Comparison of ENCODE assay signal across 16 mouse cellular contexts in the genomic region with DNA sequence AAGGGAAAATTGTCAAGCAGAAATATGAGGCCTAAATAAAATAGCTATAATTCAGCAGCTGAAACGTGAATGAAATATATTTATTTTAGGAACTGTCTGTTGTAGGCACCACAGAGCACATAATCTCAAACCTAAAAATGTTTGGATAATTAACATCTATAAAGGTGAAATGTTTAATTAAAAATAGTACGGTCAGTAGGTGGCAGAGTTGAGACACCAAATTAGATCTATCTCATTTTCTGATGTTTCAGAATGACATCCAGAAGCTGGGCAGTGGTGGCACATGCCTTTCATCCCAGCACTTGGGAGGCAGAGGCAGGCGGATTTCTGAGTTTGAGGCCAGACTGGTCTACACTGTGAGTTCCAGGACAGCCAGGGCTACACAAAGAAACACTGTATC.
DNase-seq lines count a peak whose midpoint lies in the region; ATAC-seq and TF ChIP-seq lines count a peak whose summit lies in the region.
"Had no signal": no experiment of that assay in that cellular context is flagged by ENCODE, and none has a peak within 500 bp of the region (broad histone marks: within the 10 kb centered on the region; RNA-seq: fewer than 3 reads in every experiment).

No protein-coding gene starts in this region.

- H3K4me3 ChIP-seq in kidney, postnatal 0 days (replicated peaks; ENCODE audit: low read depth, low read length), result no peak overlapping the region
- H3K4me3 ChIP-seq: heart, embryonic 12.5 days; hindbrain, embryonic 10.5 days; liver, embryonic 12.5 days; midbrain, embryonic 12.5 days had no signal

- H3K9ac ChIP-seq in kidney, postnatal 0 days (ENCODE audit: low read depth, low read length), result no peak overlapping the region
- H3K9ac ChIP-seq: heart, embryonic 12.5 days; liver, embryonic 12.5 days; midbrain, embryonic 12.5 days had no signal

- 64% methylated on average over 3 of the region's 3 CpGs for WGBS in kidney, postnatal 0 days

- peak; percentile 30; the same call in 1 of the 2 replicates for TF ChIP-seq CTCF in kidney, postnatal 0 days (IDR thresholded peaks at IDR 0.05; ENCODE audit: low read depth)

- peak; percentile 0 for DNase-seq in embryo, embryonic 11 days
- DNase-seq in embryo, embryonic 10 days (ENCODE audit: low spot score), result no peak
- DNase-seq in kidney, postnatal 0 days (ENCODE audit: low spot score), result no peak
- DNase-seq in kidney, adult 11 months, result no peak
- DNase-seq in A20 (ENCODE audit: low read depth, low spot score), result peak; percentile 30
- peak; percentile 31 for DNase-seq in induced T-regulatory cell, adult 2 months (ENCODE audit: low read depth)
- no peak for DNase-seq in T-cell, adult 2 months (ENCODE audit: low spot score)
- DNase-seq in cerebellum, postnatal 25 days, result no peak
- DNase-seq: adrenal gland, adult 2 months; kidney, adult 18-20 months; thymus, postnatal 25 days had no signal

- ATAC-seq in kidney, postnatal 0 days (replicated peaks; ENCODE audit: low FRiP score, low read depth), result no peak
- ATAC-seq: liver, embryonic 12.5 days; lung, postnatal 0 days had no signal

- no peak overlapping the region for H3K27ac ChIP-seq in kidney, postnatal 0 days
- H3K27ac ChIP-seq: hindbrain, embryonic 10.5 days; liver, embryonic 12.5 days; midbrain, embryonic 12.5 days had no signal

- no peaks in the 10 kb centered on the region for H3K9me3 ChIP-seq in kidney, postnatal 0 days (replicated peaks; ENCODE audit: low read length)
- H3K9me3 ChIP-seq: heart, embryonic 12.5 days; hindbrain, embryonic 10.5 days; liver, embryonic 12.5 days; midbrain, embryonic 12.5 days had no signal

- H3K4me2 ChIP-seq in kidney, postnatal 0 days (ENCODE audit: low read length), result no peak overlapping the region
- H3K4me2 ChIP-seq: heart, embryonic 12.5 days; liver, embryonic 12.5 days; midbrain, embryonic 12.5 days had no signal

- H3K4me1 ChIP-seq in kidney, postnatal 0 days (replicated peaks; ENCODE audit: insufficient read depth, low read length), result no peaks in the 10 kb centered on the region
- H3K4me1 ChIP-seq: heart, embryonic 12.5 days; hindbrain, embryonic 10.5 days; liver, embryonic 12.5 days; midbrain, embryonic 12.5 days had no signal

- H3K36me3 ChIP-seq in kidney, postnatal 0 days (ENCODE audit: insufficient read depth, low read length), result no peaks in the 10 kb centered on the region
- H3K36me3 ChIP-seq: heart, embryonic 12.5 days; hindbrain, embryonic 10.5 days; liver, embryonic 12.5 days; midbrain, embryonic 12.5 days had no signal

- no peaks in the 10 kb centered on the region for H3K27me3 ChIP-seq in kidney, postnatal 0 days (ENCODE audit: insufficient read depth, low read length)
- H3K27me3 ChIP-seq: heart, embryonic 12.5 days; liver, embryonic 12.5 days; midbrain, embryonic 12.5 days had no signal

Comparison
In these comparisons a context has a peak if more than half of its experiments do, and no peak if none do; other contexts are left out.
1. DNase-seq: peak in embryo, embryonic 11 days (single experiment), A20 (single experiment) and induced T-regulatory cell, adult 2 months (single experiment); none in embryo, embryonic 10 days (single experiment), kidney, postnatal 0 days (single experiment), kidney, adult 11 months (single experiment), T-cell, adult 2 months (single experiment) and cerebellum, postnatal 25 days (0 of 2).